Mouse (Mus musculus) cerebellum, adult 9-10 months (tissue): ENCODE measurements around the gene Snrnp35.

ENCODE experiments used
- DNase-seq: peaks from one replicate; pipeline ENCODE4 v3.0.0; 2022

Snrnp35 gene

DNA sequence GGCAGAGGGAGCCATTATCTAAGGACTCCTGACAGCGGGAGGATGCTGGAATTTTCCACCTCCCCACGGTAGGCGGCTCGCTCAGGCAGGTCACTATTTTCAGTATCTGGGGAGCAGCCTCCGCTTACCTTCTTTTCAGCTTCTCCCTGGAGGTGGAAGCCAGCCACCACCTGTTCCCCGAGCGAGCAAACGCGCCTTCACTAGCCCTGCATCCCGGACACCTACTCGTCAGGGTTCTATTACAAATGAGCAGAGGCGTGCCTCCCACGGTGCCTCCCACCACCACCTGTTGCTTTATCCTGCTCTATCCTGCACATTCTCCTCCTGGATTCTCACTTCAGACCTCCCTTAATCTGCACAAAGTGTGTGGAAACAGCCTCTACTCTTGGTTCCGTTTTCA is 20.8 kb downstream of the Snrnp35 start:
- no peak for DNase-seq

DNA sequence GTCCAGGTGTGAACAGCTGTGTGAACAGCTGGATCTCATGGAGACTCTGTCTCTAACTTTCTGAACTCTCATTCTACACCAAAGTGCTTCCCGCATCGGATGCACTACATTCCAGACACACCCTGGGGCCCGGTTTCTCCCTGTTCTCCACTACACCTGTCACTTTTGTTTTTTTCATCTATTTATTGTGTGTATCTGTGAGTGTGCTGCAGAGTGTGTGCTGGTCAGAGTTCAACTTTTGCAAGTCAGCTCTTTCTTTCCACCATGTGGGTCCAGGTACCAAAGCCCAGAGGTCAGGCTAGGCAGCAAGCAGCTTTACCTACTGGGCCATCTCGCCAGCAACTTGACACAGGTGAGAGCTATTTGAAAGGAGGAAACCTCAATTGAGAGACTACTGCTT is 22.3 kb downstream of the Snrnp35 start:
- DNase-seq = no peak

DNA sequence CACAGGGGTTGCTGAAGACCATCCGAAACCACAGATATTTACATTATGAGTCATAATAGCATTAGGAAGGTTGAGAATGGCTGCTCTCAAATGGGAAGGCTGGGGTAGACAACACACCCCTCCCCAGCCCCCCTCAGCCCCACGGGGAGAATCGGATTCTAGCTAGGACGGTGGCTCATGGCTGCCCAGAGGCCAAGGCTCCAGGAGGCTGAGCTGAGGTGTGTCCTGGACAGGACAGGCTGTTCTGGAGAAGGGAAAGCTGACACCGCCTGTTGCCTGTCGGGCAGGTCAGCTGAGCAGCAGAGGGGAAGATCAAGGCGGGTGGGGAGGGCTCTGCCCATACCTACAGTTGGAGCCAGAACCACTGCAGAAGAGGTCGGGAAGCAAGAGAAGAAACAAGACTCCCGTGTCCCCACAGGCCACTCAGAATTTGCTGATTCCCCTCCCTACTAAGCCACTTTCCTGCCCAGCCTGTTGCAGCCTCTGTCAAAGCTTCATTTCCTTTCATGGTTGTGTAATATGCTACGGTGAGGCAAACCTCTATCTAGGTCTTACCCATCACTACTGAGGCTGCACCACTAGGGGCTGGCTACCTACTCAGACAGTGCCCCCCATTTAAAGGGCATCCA is 23.9 kb downstream of the Snrnp35 start:
- DNase-seq = no peak

DNA sequence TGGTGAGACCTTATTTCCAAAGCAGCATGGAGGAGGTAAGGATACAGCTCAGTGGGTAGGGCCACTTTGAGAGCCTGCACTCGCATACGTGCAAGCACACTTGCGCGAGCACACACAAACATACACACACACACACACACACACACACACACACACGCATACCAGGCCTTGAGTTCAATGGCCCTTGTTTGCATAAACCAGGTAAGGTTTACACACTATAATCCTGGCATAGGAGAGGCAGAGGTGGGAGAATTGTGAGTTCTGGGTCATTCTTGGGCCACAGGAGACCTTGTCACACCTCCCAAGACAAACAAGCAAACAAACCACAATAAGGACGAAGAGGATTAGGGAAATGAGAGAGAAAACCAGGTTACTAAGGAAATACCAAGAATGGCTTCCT is 26.3 kb downstream of the Snrnp35 start:
- no peak for DNase-seq

DNA sequence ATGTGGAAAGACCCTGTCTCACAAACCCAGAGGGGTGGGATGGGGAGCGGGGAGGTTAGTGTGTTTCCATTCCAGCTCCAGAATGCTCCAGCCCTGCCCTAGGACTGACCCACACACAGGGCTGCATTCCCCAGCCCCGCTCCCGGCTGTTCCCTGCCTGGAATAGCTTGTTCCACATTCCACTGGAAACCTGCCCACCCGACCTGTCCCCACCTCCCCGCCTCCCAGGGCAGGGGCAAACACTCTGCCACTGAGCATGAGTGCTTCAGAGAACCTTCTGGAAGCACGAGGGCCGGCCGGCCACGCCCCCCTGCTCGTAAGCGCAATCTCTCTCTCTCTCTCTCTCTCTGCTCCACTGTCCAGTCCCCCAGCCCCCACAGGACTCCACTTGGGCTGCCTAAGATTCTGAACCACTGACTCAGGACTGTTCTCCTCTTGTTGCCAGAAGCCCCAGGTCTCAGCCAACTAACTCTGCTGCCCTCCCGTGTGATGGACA is 26.9 kb downstream of the Snrnp35 start:
- DNase-seq = no peak

DNA sequence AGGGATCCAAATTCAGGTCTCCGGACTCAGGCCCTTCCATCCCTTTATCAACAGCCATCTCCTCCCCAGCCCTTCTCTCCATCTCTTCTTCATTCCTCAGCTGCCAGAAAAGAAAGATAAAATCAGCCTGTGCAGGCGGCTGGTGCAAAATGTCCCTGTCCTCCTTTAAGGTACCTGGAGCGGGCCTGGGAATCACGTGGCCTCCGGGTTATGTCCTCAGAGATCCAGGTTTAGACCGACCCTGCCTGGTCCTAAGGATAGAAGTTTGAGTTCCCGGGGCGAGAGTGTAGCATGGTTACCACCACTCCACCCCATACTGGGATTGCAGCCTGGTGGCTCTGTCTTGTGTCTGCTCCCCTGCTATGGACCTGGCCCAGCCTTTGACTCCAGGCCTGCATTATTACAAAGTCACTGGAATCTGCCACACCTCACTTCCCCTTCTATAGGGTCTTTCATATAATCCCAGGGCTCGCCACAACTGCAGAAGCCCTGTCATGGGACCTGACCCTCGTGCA is 27.7 kb downstream of the Snrnp35 start:
- DNase-seq = no peak

DNA sequence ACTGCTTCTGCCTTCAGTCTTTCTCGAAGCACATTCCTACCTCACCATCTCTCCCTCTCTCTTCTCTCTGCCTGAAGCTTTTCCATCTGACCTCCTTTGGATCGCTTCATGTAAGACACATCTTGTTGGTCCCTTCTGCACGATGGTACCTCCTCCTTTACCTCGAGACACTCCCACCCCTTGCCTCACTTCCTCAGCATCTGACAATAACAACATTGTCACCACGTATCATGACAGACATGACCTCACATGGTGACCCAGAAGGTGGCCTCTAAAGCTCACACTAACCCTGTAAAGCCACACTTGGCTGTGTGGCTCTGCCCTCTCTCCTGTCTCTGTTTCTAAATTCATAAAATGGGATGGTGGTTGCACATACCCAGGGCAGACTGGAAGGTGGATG is 32.9 kb downstream of the Snrnp35 start:
- no peak for DNase-seq

DNA sequence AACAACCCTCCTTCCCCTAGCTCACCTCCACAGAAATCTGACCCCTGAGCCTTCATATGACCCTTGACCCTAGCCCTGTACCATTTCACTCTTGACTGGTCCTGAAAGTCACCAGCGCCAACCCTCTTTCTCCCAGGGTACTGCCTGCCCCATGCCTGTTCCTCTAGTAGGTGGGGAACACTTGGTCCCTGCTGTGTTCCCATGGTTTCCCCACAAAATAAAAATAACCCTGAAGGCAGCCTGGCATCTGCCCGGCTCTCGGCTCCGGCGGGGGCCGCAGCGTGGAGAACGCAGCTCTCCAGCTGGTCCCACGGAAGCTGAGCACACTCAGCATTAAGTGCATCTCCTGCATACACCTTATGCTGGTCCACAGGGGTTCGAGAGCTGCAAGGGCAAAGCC is 35.7 kb downstream of the Snrnp35 start:
- no peak for DNase-seq

DNA sequence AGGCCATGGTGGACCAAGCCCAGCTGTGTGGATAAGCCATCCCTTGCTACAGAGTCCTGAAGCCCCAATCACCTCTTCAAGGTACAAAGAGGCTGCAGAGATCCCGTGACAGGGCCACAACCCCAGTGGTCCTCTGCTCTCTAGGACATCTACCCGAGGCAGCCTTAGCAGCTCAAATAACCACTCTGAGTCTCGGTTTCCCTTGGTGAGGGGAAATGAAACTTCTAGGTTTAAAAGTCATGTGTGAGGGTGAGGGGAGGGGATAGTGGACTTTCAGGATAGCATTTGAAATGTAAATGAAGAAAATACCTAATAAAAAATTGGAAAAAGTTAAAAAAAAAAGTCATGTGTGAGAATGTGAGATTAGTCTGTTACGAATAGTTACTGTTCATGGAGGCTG is 38.7 kb downstream of the Snrnp35 start:
- no peak for DNase-seq

DNA sequence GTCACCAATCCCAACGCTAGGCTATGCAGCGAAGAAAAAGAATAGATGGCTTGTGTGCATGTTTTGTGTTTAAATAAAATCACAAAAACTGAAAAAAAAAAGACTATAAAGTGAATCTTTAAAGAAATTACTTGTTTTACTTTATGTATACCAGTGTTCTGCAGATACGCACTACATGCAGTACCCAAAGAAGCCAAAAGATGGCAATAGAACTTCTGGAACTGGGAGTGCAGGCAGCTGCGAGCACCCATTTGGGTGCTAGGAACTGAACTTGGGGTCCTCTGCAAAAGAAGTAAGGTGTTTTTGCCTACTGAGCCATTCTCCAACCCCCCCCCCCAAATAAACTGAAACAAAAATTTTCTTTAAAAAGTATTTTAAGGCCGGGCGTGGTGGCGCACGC is 40.1 kb downstream of the Snrnp35 start:
- DNase-seq = no peak

DNA sequence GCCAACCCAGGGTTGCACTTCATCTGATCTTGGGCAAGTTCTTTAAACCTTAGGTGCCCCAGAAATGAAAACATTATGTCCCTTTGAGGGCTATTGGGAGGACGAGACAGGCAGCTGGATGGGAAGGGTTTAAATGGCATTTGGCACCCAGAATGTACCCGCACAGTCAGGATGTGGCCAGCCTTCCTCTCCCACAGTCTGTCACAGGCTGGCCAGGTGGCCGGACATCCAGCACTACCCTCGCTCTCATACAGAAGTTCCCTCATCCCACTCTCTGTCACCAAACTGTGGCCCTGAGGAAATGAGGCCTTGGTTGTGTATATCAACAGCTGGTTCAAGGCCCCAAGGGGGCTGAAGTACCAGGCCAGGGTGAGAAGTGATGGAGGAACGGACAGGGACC is 42.0 kb downstream of the Snrnp35 start:
- no peak for DNase-seq

DNA sequence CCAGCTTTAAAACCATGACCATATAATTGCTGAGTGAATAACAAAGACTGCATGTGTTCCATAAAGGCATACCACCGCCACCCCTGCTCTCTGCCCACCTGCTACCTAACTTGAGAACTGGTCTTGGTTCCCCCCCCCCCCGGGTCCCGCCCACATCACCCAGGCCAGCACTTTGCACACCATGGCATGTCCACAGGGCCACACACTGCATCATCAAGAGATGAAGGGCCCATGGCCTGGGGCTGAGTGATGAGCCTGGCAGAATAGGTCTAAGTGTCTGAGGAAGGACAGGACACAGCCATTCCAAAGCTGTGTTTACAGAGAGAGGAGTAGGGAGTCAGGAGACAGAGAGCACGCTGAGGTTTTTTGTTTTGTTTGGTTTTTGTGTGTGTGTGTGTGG is 45.4 kb downstream of the Snrnp35 start:
- DNase-seq = no peak

DNA sequence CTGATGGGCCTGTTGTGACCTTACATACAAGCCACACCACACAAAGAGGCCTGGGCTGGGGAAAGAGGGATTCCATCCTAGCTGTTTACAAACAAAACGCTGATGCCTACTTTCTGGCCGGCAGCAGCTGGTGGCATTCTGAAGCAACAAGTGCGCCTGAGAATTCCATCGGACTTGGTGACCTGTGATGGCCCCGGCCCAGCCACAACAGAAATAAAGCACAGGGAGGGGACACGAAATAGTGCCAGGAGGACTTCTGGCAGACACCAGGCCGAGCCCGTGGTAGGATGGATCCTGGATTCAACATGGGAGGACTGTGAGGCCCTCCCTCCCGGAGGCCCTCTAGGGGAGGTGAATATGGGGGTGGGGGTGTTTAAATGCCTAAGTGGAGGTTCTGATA is 45.9 kb downstream of the Snrnp35 start:
- no peak for DNase-seq

DNA sequence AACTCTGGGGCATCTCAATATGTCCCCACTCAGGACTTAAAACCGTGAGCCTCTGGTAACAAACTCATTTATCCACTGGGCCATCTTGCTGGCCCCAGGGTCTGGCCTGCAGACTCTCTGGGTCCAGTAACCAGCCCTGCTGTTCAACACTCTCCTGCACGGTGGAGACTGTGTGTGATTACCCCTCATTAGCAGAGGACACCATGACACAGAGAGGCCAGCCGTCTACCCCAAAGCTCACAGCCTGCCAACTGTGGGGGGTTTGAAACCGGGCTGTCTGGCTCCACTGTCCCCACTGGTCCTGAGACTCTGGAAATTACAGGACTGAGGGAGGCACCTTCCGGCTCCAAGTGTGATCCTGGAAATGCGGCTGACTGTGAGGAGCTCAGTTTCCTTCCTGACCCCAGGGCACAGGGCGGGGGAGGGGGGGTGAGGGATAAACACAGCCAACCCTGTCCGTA is 46.3 kb downstream of the Snrnp35 start:
- no peak for DNase-seq

DNA sequence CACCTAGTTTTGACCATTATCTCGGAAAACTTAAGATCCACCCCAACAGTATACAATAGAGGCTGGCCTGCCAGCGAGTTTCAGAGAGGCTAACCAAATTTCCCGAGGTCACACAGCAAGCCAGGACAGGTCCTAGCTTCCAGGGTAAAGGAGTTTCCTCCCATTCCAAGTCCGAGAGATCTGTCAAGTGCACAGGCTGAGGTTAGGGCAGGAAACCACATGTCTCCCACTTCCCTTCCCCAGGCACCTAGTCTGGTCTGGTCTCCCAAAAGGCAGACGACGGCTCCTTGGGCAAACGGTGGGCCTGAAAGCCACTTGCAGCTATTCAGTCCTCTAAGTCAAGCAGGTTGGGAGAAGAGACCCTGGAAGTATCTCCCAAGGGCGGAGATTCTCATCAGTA is 46.8 kb downstream of the Snrnp35 start:
- no peak for DNase-seq

DNA sequence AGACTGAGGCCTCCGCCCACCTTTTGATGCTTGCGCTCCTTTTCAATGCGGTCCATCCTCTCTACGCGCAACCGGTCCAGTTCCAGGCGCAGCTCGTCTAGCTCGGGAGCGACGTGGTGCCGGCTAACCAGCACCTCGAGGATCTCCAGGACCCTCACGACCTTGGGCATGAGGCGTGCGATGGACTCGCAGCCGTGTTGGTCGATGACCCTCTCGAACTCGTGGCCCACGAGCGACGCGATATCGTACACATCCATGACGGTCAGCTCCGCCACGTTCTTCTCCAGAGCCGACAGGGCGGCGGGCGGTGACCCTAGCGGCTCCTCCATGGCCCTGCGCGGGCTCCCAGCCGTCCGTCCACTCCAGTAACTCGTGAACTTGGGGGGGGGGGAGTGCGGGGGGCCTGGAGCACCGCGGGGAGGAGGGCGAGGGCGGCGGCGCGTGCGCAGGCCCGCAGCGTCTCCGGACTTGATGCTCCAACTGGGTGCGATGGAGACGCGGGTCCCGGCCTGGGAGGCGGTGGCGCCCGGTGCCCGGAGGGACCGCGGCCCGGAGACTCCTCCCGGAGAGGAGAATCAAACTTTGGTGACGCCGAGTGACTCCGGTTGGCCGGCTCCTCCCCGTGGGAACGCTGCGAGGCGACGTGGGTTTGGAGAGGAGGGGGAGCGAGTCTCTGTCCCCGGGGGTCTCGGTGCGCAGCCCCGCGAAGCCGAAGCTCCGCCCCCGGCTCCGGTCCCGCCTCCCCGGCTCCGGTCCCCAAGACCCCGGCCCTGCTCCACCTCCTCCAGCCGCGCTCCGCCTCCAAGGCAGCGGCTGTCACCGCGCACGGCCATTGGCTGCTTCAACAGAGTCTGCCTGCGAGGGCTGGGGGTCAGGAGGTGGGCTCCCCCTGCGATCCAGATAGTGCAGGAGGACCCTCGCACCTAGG is 48.0 kb downstream of the Snrnp35 start, which contains the start of gene Rilpl1:
TSS of gene Rilpl1 (minus strand) at position 737 of the 928 bp plus-strand sequence.
- DNase-seq = peak; percentile 60

DNA sequence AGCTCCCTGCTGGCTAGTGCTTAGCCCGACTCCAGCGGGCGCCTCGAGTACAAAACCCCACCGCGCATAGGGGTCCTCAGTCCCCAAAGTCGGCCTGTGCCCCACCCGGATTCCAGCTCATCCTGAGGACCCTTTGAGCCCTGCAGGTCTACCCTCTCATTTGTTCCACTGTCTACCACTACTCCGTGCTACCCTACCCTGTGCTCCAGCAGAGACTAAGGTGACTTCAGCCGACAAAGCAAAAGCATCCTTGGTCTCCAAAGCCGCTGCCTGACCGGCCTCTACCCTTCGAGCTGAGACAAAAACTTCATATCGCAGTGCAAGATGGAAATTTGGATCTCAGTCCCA is 48.6 kb downstream of the Snrnp35 start:
- DNase-seq = no peak

DNA sequence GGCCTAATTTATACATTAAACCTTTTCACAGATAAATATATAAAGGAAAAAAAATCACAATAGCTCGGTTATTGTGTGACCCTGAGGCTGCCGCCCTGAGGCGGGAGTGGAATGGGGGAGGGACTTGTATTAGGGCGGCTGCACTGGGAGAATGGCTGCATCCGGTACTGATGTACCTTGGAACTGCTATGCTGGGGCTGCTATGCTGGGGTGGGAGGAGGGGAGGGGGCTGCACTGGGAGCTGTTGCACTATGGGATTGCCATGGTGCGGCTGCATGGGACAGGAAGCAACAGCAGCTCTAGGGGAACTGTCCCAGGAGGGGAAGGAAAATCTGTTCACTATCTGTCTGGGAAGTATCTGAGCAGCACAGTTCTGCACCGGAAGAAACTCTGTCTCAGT is 49.5 kb downstream of the Snrnp35 start:
- no peak for DNase-seq

DNA sequence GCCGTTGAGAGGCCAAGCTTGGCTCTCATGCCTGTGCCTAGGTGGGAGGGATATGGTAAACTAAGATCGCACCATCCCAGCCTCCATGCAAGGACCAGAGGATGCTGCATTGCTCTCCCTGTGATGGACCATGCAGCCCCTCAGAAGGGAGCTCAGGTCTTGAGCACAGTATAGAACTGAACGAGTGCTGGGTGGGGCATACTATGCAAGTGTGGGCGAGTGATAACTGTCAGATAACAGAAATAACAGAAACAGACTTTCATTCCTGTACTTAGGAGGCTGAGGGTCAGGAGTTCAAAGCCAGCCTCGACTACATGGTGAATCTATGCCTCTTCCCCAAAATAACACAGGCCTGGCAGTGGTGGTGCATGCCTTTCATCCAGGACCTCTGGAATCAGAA is 52.1 kb downstream of the Snrnp35 start:
- DNase-seq = no peak

DNA sequence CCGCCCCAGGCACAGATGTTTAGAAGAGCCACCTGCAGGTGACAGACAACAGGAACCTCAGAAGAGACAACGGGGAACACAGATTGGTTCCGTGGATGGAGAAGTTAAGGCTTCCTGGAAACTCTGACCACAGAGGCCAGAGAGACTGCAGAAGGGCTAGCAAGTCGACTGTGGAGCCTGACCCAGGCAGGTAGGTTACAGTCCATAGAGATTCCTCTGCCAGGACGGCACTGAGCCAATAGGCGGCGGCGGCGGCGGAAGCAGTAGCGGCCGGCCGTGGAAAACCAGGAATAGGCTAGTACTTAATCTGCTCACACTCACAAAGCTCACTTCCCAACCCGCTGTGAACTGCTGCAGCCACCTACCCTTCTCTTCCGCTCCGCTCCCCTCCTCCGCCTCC is 53.8 kb downstream of the Snrnp35 start:
- DNase-seq = no peak

DNA sequence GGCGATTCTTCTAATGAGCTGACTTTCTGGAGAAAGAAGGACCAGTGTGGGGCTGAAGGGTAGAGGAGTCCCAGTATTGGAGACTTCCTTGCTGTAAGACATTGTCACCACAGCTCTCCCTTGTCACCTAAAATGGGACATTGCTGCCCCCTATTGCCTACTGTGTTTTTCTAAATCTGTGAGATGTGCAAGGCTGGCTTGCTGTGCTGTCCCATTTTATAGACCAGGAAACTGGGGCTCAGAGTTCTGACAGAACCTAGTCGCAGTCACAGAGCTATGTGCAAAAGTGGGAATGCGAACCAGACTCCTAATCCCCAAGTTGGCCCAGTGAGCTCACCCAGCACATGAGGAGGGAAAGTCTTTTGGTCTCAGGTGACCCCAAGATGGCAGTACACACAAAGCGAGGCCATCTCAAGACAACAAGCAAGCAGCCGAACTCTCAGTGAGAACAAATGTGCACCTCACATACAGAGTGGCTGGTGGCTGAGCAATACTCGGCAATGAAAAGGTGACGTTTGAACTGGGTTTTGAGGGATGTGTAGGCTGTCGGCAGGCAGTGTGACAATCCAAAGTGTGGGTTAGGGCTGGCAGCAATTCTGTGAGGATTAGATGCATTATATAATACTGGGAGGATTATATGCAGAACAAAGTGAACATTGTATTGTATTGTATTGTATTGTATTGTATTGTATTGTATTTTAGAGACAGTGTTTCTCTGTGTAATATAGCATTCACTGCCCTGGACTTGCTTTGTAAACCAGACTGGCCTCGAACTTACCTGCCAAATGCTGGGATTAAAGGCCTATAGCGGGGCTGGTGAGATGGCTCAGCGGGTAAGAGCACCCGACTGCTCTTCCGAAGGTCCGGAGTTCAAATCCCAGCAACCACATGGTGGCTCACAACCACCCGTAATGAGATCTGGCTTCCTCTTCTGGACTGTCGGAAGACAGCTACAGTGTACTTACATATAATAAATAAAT is 56.2 kb downstream of the Snrnp35 start:
- DNase-seq = peak; percentile 74

DNA sequence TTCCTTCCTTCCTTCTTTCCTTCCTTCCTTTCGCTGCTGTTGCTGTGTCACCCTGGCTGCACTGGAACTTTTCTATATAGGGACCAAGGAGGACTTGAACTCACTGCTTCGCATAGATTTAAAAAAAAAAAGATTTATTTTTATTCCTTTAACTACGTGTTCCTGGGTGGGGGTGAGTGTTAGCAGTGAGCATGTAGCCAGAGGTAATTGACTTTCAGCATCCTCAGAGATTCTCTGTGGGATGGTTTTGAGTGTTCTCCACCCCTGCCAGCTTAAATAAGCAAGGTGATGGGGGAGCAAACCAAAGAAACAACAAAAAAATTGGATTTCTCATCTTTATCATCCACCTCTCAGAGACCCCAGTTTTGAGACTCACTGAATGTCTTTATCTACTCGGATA is 57.0 kb downstream of the Snrnp35 start:
- DNase-seq = peak; percentile 55

DNA sequence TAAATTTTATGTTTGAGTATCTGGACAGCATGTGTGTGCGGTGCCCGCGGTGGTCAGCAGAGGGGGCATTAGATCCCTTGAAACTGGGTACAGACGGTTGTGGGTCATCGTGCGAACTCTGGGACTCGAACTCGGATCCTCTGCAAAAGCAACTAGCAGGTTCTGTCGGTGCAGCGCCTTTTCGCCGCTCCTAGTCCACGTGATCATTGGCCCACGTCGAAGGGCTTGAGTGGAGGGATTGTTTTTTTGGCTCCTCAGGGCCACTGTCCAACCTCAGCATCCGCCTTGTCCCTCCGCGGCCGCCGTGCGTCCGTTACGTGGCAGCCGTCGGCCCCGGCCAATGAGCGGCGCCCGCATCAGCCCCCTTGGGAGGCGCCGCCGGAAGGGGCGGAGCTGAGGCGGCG is 57.5 kb downstream of the Snrnp35 start, which contains the start of gene Tmed2:
TSS of gene Tmed2 (plus strand) at position 313 of the 404 bp plus-strand sequence.
- DNase-seq = peak; percentile 97
